Mouse (Mus musculus) forebrain, embryonic 15.5 days (tissue): ENCODE measurements around the gene Sdc3. TPM values are rescaled to one million over a fixed set of nuclear protein-coding genes. Genes with fewer than 3 reads are reported as not detected.

Experiments used
- ATAC-seq: fragments of 200-750 bp; cut with Nextera tagmentation; replicated peaks from 2 replicates; pipeline ENCODE4 v1.8.0; 2017; ENCODE audit warnings: mild to moderate bottlenecking, moderate TSS enrichment, moderate library complexity
- H3K27ac ChIP-seq: fragments of 300-500 bp; sonication (generic); replicated peaks from 2 replicates; pipeline ENCODE4 v1.5.1; 2015; ENCODE audit warnings: mild to moderate bottlenecking, inconsistent platforms
- H3K27me3 ChIP-seq: fragments of 300-500 bp; sonication (generic); 2 replicates; pipeline ENCODE4 v1.6.1; 2015; ENCODE audit warnings: inconsistent platforms
- H3K36me3 ChIP-seq: fragments of 300-500 bp; sonication (generic); 2 replicates; pipeline ENCODE4 v1.6.1; 2015; ENCODE audit warnings: mild to moderate bottlenecking, inconsistent platforms
- H3K4me1 ChIP-seq: fragments of 300-500 bp; sonication (generic); 2 replicates; pipeline ENCODE4 v1.6.1; 2015; ENCODE audit warnings: inconsistent platforms
- H3K4me2 ChIP-seq: fragments of 300-500 bp; sonication (generic); replicated peaks from 2 replicates; pipeline ENCODE4 v1.6.1; 2015; ENCODE audit warnings: mild to moderate bottlenecking, inconsistent platforms
- H3K4me3 ChIP-seq: fragments of 300-500 bp; sonication (generic); 2 replicates; pipeline ENCODE4 v1.5.1; 2015; ENCODE audit warnings: mild to moderate bottlenecking, inconsistent platforms
- H3K9ac ChIP-seq: fragments of 300-500 bp; sonication (generic); replicated peaks from 2 replicates; pipeline ENCODE4 v1.6.1; 2015; ENCODE audit warnings: mild to moderate bottlenecking, inconsistent platforms
- H3K9me3 ChIP-seq: fragments of 300-500 bp; sonication (generic); 2 replicates; pipeline ENCODE4 v1.6.1; 2016; ENCODE audit warnings: inconsistent platforms
- WGBS: fragments of 180-500 bp; shearing (Covaris S2); methylation state at CpG from one replicate; pipeline ENCODE4 v1.1.7; 2015; ENCODE audit warnings: mixed read lengths; 5-methylcytosine and 5-hydroxymethylcytosine counted together
- polyA plus RNA-seq: library from polyadenylated mRNA; unstranded; fragments of >200 nt; fragmentation: Nextera tagmentation; extraction: Ambion mirVana; gene quantifications from 2 replicates; pipeline ENCODE4 v1.2.1, GENCODE M21; 2015

Sdc3 gene
- polyA plus RNA-seq, result 84.9 and 85.7 TPM in 2 replicates

GRCm38 (mm10) chr4:130792376-130793179 is at the start of gene Sdc3:
Gene Sdc3, plus strand, starts transcription at chr4:130792537.
- H3K4me1 ChIP-seq, result peaks cover 42% of the 10 kb centered on the region
- no peaks in the 10 kb centered on the region for H3K27me3 ChIP-seq
- H3K9me3 ChIP-seq, result no peaks in the 10 kb centered on the region
- peak within 1 kb of the TSS; percentile 92 for H3K9ac ChIP-seq
- peak; percentile 61 for ATAC-seq
- 2% methylated on average over 72 of the region's 99 CpGs for WGBS
- peak within 1 kb of the TSS; percentile 72 for H3K27ac ChIP-seq
- peak within 1 kb of the TSS; percentile 73 for H3K4me2 ChIP-seq
- H3K4me3 ChIP-seq, result peak within 1 kb of the TSS; percentile 78
- H3K36me3 ChIP-seq, result no peaks in the 10 kb centered on the region

GRCm38 (mm10) chr4:130744058-130744457 is 48.3 kb upstream of the Sdc3 start:
- 0 out of 2 replicates have a peak, but pooled peaks cover 7% of the 10 kb centered on the region for H3K4me1 ChIP-seq
- H3K9me3 ChIP-seq, result no peaks in the 10 kb centered on the region
- H3K4me2 ChIP-seq, result no peak overlapping the region
- no peak overlapping the region for H3K9ac ChIP-seq
- H3K4me3 ChIP-seq, result no peak overlapping the region
- H3K27ac ChIP-seq, result no peak overlapping the region
- WGBS, result 81% methylated on average over 4 of the region's 4 CpGs
- peaks cover 61% of the 10 kb centered on the region for H3K36me3 ChIP-seq
- no peak for ATAC-seq
- no peaks in the 10 kb centered on the region for H3K27me3 ChIP-seq

GRCm38 (mm10) chr4:130745561-130746306 is 46.6 kb upstream of the Sdc3 start:
- 0 out of 2 replicates have a peak, but pooled peaks have one; percentile 41 for ATAC-seq
- Histone ChIP-seq H3K27me3 (no peaks in the 10 kb centered on the region), H3K4me1 (0 out of 2 replicates have a peak, but pooled peaks cover 7% of the 10 kb centered on the region), H3K9ac (no peak overlapping the region), H3K27ac (0 out of 2 replicates have a peak overlapping the region, but pooled peaks have one; percentile 38), H3K4me3 (no peak overlapping the region), H3K9me3 (no peaks in the 10 kb centered on the region), H3K4me2 (no peak overlapping the region), H3K36me3 (peaks cover 77% of the 10 kb centered on the region)
- WGBS, result 74% methylated on average over 5 of the region's 5 CpGs

GRCm38 (mm10) chr4:130749566-130749965 is 42.8 kb upstream of the Sdc3 start:
- H3K9me3 ChIP-seq, result no peaks in the 10 kb centered on the region

GRCm38 (mm10) chr4:130751966-130752365 is 40.4 kb upstream of the Sdc3 start:
- no peak overlapping the region for H3K27ac ChIP-seq
- H3K4me3 ChIP-seq, result no peak overlapping the region
- 90% methylated on average over 2 of the region's 2 CpGs for WGBS
- H3K4me2 ChIP-seq, result no peak overlapping the region
- H3K9me3 ChIP-seq, result no peaks in the 10 kb centered on the region
- no peak for ATAC-seq
- no peak overlapping the region for H3K9ac ChIP-seq
- H3K36me3 ChIP-seq, result peaks cover 77% of the 10 kb centered on the region
- H3K27me3 ChIP-seq, result no peaks in the 10 kb centered on the region
- H3K4me1 ChIP-seq, result no peaks in the 10 kb centered on the region

More at GRCm38 (mm10) chr4:130749566-130749965, 42.8 kb upstream of the Sdc3 start:
- H3K27ac ChIP-seq, result no peak overlapping the region
- H3K4me1 ChIP-seq, result 0 out of 2 replicates have a peak, but pooled peaks cover 7% of the 10 kb centered on the region
- H3K9ac ChIP-seq, result no peak overlapping the region
- H3K36me3 ChIP-seq, result peaks cover 89% of the 10 kb centered on the region
- no peak for ATAC-seq
- no peaks in the 10 kb centered on the region for H3K27me3 ChIP-seq
- H3K4me3 ChIP-seq, result no peak overlapping the region
- H3K4me2 ChIP-seq, result no peak overlapping the region
- 88% methylated on average over 7 of the region's 7 CpGs for WGBS

- ATAC-seq, result no peak
- 81% methylated on average over 7 of the region's 7 CpGs for WGBS
- no peak overlapping the region for H3K4me2 ChIP-seq
- no peak overlapping the region for H3K9ac ChIP-seq
- no peak overlapping the region for H3K4me3 ChIP-seq
- H3K27me3 ChIP-seq, result no peaks in the 10 kb centered on the region
- no peaks in the 10 kb centered on the region for H3K4me1 ChIP-seq
- no peaks in the 10 kb centered on the region for H3K9me3 ChIP-seq
- H3K27ac ChIP-seq, result no peak overlapping the region
- peaks cover 76% of the 10 kb centered on the region for H3K36me3 ChIP-seq
Measured at GRCm38 (mm10) chr4:130752591-130752990, 39.7 kb upstream of the Sdc3 start.

DNA sequence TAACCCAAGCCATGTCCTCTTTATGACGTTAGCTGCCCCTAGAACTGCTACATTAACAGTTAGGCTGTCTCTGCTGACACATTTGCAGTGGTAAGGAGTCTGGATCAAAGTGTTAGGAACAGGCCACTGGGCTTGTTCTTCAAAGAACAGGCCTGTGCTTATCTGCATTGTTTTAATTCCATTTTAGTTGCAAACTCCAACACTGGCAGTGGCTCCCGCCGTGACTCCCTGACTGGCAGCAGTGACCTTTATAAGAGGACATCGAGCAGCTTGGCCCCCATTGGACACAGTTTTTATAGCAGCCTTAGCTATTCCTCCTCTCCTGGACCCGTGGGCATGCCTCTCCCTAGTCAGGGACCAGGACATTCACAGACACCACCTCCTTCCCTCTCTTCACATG is 38.6 kb upstream of the Sdc3 start:
- Histone ChIP-seq H3K4me3 (no peak overlapping the region), H3K4me2 (no peak overlapping the region), H3K27me3 (no peaks in the 10 kb centered on the region), H3K27ac (no peak overlapping the region), H3K9ac (no peak overlapping the region), H3K4me1 (no peaks in the 10 kb centered on the region), H3K36me3 (peaks cover 74% of the 10 kb centered on the region), H3K9me3 (no peaks in the 10 kb centered on the region)
- 82% methylated on average over 5 of the region's 5 CpGs for WGBS
- no peak for ATAC-seq

DNA sequence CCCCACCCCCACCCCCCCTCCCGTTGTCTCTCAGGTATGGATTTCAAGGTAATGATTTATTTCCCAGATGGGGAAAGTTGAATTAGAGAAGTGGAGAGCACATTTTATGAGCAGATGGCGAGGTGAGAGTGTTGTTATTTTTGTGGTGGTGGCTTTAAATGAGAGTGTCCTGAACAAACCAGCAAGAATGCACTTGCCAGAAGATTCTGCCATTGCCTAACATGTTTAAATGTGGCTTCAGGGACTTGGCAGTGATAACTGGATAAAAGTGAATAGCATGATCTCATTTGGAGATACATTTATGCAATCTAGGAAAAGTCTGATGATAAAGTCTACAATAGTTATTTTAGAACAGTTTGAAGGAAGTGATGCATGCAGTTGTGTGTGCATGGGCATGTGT is 37.6 kb upstream of the Sdc3 start:
- Histone ChIP-seq H3K4me1 (no peaks in the 10 kb centered on the region), H3K4me2 (no peak overlapping the region), H3K4me3 (no peak overlapping the region), H3K27ac (no peak overlapping the region), H3K9me3 (no peaks in the 10 kb centered on the region), H3K27me3 (no peaks in the 10 kb centered on the region), H3K36me3 (peaks cover 71% of the 10 kb centered on the region), H3K9ac (no peak overlapping the region)
- no peak for ATAC-seq
- 88% methylated on average over 2 of the region's 2 CpGs for WGBS

GRCm38 (mm10) chr4:130759875-130760274 is 32.5 kb upstream of the Sdc3 start:
- ATAC-seq, result no peak
- Histone ChIP-seq H3K27ac (no peak overlapping the region), H3K9me3 (no peaks in the 10 kb centered on the region), H3K4me2 (no peak overlapping the region), H3K36me3 (peaks cover 50% of the 10 kb centered on the region), H3K4me1 (no peaks in the 10 kb centered on the region), H3K4me3 (no peak overlapping the region), H3K27me3 (no peaks in the 10 kb centered on the region), H3K9ac (no peak overlapping the region)
- WGBS, result 86% methylated on average over 2 of the region's 2 CpGs

- no peak overlapping the region for H3K9ac ChIP-seq
- peaks cover 63% of the 10 kb centered on the region for H3K36me3 ChIP-seq
- no peaks in the 10 kb centered on the region for H3K4me1 ChIP-seq
- WGBS, result 79% methylated on average over 5 of the region's 5 CpGs
- H3K4me2 ChIP-seq, result no peak overlapping the region
- H3K27me3 ChIP-seq, result no peaks in the 10 kb centered on the region
- H3K9me3 ChIP-seq, result no peaks in the 10 kb centered on the region
- H3K4me3 ChIP-seq, result no peak overlapping the region
- no peak for ATAC-seq
- no peak overlapping the region for H3K27ac ChIP-seq
Measured at GRCm38 (mm10) chr4:130761809-130762208, 30.5 kb upstream of the Sdc3 start.

GRCm38 (mm10) chr4:130765399-130766160 is 26.8 kb upstream of the Sdc3 start:
- 80% methylated on average over 7 of the region's 7 CpGs for WGBS
- H3K27ac ChIP-seq, result no peak overlapping the region
- no peak overlapping the region for H3K4me2 ChIP-seq
- H3K4me1 ChIP-seq, result no peaks in the 10 kb centered on the region; the same call in 1 of the 2 replicates
- no peak overlapping the region for H3K9ac ChIP-seq
- H3K4me3 ChIP-seq, result no peak overlapping the region
- H3K27me3 ChIP-seq, result no peaks in the 10 kb centered on the region
- no peaks in the 10 kb centered on the region for H3K9me3 ChIP-seq
- H3K36me3 ChIP-seq, result peaks cover 64% of the 10 kb centered on the region
- ATAC-seq, result no peak
